Mouse (Mus musculus): ENCODE results near the gene Tfcp2l1.

- TF ChIP-seq CTCF (IDR thresholded peaks at IDR 0.05; ENCODE audit: low read depth, low read length) = no peak
- TF ChIP-seq POLR2A (IDR thresholded peaks at IDR 0.05; ENCODE audit: borderline replicate concordance, low read depth, low read length) = no peak
Observed at GRCm38 (mm10) chr1:118643138-118643979, 15.6 kb downstream of the Tfcp2l1 start.
